Mouse (Mus musculus): ENCODE results near the gene Gm42417. TPM values are rescaled to one million over a fixed set of nuclear protein-coding genes. Genes with fewer than 3 reads are reported as not detected.

Gene Gm42417
- polyA plus RNA-seq, 1 experiment from 2014 or later: not detected

GRCm38 (mm10) chr1:36519626-36520025 is 19.6 kb downstream of the Gm42417 start:
- H3K36me3 ChIP-seq (ENCODE audit: insufficient read depth): peaks cover 69% of the 10 kb centered on the region
- no peak overlapping the region for H3K4me3 ChIP-seq (ENCODE audit: low read depth, low read length)
- no peak overlapping the region for H3K9ac ChIP-seq
- no peaks in the 10 kb centered on the region; the same call in 1 of the 2 replicates for H3K4me1 ChIP-seq (ENCODE audit: insufficient read depth)
- no peak overlapping the region for H3K27ac ChIP-seq (ENCODE audit: low read depth)
- 68% methylated on average over 11 of the region's 11 CpGs for WGBS
- H3K27me3 ChIP-seq (ENCODE audit: insufficient read depth, low read length): no peaks in the 10 kb centered on the region
- no peak for TF ChIP-seq CTCF (IDR thresholded peaks at IDR 0.05; ENCODE audit: low read depth)
- DNase-seq (no peak), ATAC-seq (ENCODE audit: insufficient read depth) (no peak)
- H3K9me3 ChIP-seq (ENCODE audit: low read depth, low read length): no peaks in the 10 kb centered on the region
- no peak overlapping the region for H3K4me2 ChIP-seq

- Histone ChIP-seq H3K27me3 (ENCODE audit: insufficient read depth, low read length) (no peaks in the 10 kb centered on the region), H3K4me2 (no peak overlapping the region), H3K36me3 (ENCODE audit: insufficient read depth) (peaks cover 56% of the 10 kb centered on the region), H3K9ac (no peak overlapping the region), H3K4me3 (ENCODE audit: low read depth, low read length) (no peak overlapping the region), H3K9me3 (ENCODE audit: low read depth, low read length) (no peaks in the 10 kb centered on the region), H3K4me1 (ENCODE audit: insufficient read depth) (peaks cover 2% of the 10 kb centered on the region; the same call in 1 of the 2 replicates), H3K27ac (ENCODE audit: low read depth) (no peak overlapping the region)
- WGBS: 83% methylated on average over 3 of the region's 3 CpGs
- no peak for DNase-seq
- ATAC-seq (ENCODE audit: insufficient read depth): no peak
- TF ChIP-seq CTCF (IDR thresholded peaks at IDR 0.05; ENCODE audit: low read depth): no peak
These were observed 21.0 kb downstream of the Gm42417 start for GRCm38 (mm10) chr1:36518259-36518658.

- 44% methylated on average over 2 of the region's 2 CpGs for WGBS
These were observed 25.5 kb downstream of the Gm42417 start for GRCm38 (mm10) chr1:36513718-36514117.

GRCm38 (mm10) chr1:36513310-36513709 is 25.9 kb downstream of the Gm42417 start:
- H3K4me1 ChIP-seq (ENCODE audit: insufficient read depth): peaks cover 6% of the 10 kb centered on the region; the same call in 1 of the 2 replicates
- no peaks in the 10 kb centered on the region for H3K9me3 ChIP-seq (ENCODE audit: low read depth, low read length)
- H3K27ac ChIP-seq (ENCODE audit: low read depth): no peak overlapping the region
- DNase-seq (peak; percentile 42), ATAC-seq (ENCODE audit: insufficient read depth) (no peak)
- peaks cover 11% of the 10 kb centered on the region; the same call in 1 of the 2 replicates for H3K36me3 ChIP-seq (ENCODE audit: insufficient read depth)
- peak overlapping the region; percentile 82 for H3K9ac ChIP-seq
- peak overlapping the region; percentile 94 for H3K4me3 ChIP-seq (ENCODE audit: low read depth, low read length)
- peak overlapping the region; percentile 97 for H3K4me2 ChIP-seq
- TF ChIP-seq CTCF (IDR thresholded peaks at IDR 0.05; ENCODE audit: low read depth): no peak
- 0% methylated on average over 1 of the region's 1 CpGs for WGBS
- no peaks in the 10 kb centered on the region for H3K27me3 ChIP-seq (ENCODE audit: insufficient read depth, low read length)

More at GRCm38 (mm10) chr1:36513718-36514117, 25.5 kb downstream of the Gm42417 start:
- DNase-seq (peak; percentile 58), ATAC-seq (ENCODE audit: insufficient read depth) (no peak)
- H3K36me3 ChIP-seq (ENCODE audit: insufficient read depth): peaks cover 12% of the 10 kb centered on the region; the same call in 1 of the 2 replicates
- peak; percentile 56 for TF ChIP-seq CTCF (IDR thresholded peaks at IDR 0.05; ENCODE audit: low read depth)
- H3K4me1 ChIP-seq (ENCODE audit: insufficient read depth): peaks cover 6% of the 10 kb centered on the region; the same call in 1 of the 2 replicates
- H3K4me2 ChIP-seq: peak overlapping the region; percentile 97
- no peaks in the 10 kb centered on the region for H3K9me3 ChIP-seq (ENCODE audit: low read depth, low read length)
- H3K27me3 ChIP-seq (ENCODE audit: insufficient read depth, low read length): no peaks in the 10 kb centered on the region
- H3K9ac ChIP-seq: no peak overlapping the region
- peak overlapping the region; percentile 94 for H3K4me3 ChIP-seq (ENCODE audit: low read depth, low read length)
- no peak overlapping the region for H3K27ac ChIP-seq (ENCODE audit: low read depth)

GRCm38 (mm10) chr1:36512966-36513280 is 26.3 kb downstream of the Gm42417 start:
- no peaks in the 10 kb centered on the region for H3K9me3 ChIP-seq (ENCODE audit: low read depth, low read length)
- peak overlapping the region; percentile 94 for H3K4me3 ChIP-seq (ENCODE audit: low read depth, low read length)
- H3K9ac ChIP-seq: peak overlapping the region; percentile 82
- no peaks in the 10 kb centered on the region for H3K27me3 ChIP-seq (ENCODE audit: insufficient read depth, low read length)
- DNase-seq (no peak), ATAC-seq (ENCODE audit: insufficient read depth) (no peak)
- WGBS: 2% methylated on average over 16 of the region's 16 CpGs
- H3K36me3 ChIP-seq (ENCODE audit: insufficient read depth): peaks cover 8% of the 10 kb centered on the region; the same call in 1 of the 2 replicates
- no peak for TF ChIP-seq CTCF (IDR thresholded peaks at IDR 0.05; ENCODE audit: low read depth)
- 0 out of 2 replicates have a peak overlapping the region, but pooled peaks have one; percentile 97 for H3K27ac ChIP-seq (ENCODE audit: low read depth)
- H3K4me2 ChIP-seq: peak overlapping the region; percentile 97
- H3K4me1 ChIP-seq (ENCODE audit: insufficient read depth): peaks cover 6% of the 10 kb centered on the region; the same call in 1 of the 2 replicates

- WGBS: under 1% methylated on average over 123 of the region's 126 CpGs
- DNase-seq (peak; percentile 69), ATAC-seq (ENCODE audit: insufficient read depth) (peak; percentile 71)
- peaks cover 8% of the 10 kb centered on the region; the same call in 1 of the 2 replicates for H3K36me3 ChIP-seq (ENCODE audit: insufficient read depth)
- no peaks in the 10 kb centered on the region for H3K27me3 ChIP-seq (ENCODE audit: insufficient read depth, low read length)
- no peak for TF ChIP-seq CTCF (IDR thresholded peaks at IDR 0.05; ENCODE audit: low read depth)
- peak overlapping the region; percentile 94 for H3K4me3 ChIP-seq (ENCODE audit: low read depth, low read length)
- peaks cover 6% of the 10 kb centered on the region; the same call in 1 of the 2 replicates for H3K4me1 ChIP-seq (ENCODE audit: insufficient read depth)
- no peaks in the 10 kb centered on the region for H3K9me3 ChIP-seq (ENCODE audit: low read depth, low read length)
- peak overlapping the region; percentile 82 for H3K9ac ChIP-seq
- peak overlapping the region; percentile 97 for H3K27ac ChIP-seq (ENCODE audit: low read depth)
- H3K4me2 ChIP-seq: peak overlapping the region; percentile 97
These were observed 26.9 kb downstream of the Gm42417 start for GRCm38 (mm10) chr1:36512089-36512965.
